Mouse (Mus musculus) embryo, embryonic 10 days (tissue): ENCODE measurements around the gene Kdm7a.
A peak's percentile ranks its signal among the peaks of the same experiment; 100 is the strongest.

Source experiments
- DNase-seq: peaks from one replicate; pipeline ENCODE4 v3.0.0-alpha.2; 2015; ENCODE audit warnings: low spot score

Gene Kdm7a

DNA sequence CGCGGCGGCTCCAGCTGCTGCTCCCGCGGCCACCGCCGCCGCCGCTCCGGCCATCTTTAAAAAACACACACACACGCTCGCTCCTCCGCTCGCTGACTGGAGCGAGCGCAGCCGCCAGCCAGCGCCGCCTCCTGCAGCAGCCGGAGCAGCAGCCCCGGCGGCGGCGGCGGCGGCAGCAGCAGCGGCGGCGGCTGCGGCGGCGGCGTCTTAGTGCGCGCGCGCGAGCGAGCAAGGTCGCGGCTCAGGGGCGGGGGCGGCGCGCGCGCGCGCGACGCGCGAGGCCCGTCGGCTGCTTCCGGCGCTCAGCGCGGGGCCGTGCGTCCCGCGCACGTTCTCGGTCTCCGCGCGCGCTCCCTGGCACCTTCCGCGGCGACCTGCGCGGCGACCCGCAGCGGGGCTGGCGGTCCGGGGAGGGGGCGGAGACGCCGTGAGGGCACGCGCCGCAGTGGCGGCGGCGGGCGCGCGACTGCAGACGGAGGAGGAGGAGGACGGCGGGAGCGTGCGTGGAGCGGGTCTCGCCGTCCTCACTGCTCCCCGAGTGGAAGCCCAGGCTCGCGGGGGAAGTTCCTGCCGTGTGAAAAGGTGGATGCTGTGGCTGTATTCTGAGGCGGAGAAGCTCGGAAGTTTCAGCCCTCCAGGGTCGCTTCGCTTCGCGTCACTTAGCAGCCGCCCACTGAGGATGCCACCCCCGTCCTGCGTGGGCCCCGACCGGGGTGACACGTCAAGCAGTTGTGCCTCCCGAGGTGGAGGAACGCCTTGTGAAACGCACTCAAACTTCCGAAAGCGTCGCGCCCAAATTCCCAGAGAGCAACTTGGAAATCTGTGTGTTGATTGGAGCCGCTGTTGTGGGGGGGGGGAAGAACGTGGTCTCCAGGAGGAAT, at the start of gene Kdm7a:
Kdm7a (minus strand) TSS at position 209 of the 881 bp plus-strand sequence.
- DNase-seq: peak; percentile 87

DNA sequence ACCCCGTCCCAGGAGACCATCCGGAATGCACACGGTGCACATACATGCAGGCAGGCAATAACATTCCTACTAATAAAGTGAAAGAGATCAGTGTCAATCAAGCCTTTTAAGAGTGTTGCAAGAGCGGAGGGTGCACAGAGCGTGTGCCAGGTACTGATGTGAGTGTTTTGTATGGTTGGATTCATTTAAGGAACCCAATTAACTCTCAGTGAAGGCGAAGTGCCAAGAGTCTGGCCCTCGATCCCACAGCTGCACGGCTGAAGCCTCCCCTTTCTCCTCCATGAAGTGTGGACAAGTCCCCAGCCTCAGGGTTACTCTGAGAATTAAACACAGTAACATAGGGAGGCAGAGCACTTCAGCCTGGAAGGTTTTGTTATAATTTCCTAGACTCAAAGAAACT, 48.7 kb upstream of the Kdm7a start:
- no peak for DNase-seq

DNA sequence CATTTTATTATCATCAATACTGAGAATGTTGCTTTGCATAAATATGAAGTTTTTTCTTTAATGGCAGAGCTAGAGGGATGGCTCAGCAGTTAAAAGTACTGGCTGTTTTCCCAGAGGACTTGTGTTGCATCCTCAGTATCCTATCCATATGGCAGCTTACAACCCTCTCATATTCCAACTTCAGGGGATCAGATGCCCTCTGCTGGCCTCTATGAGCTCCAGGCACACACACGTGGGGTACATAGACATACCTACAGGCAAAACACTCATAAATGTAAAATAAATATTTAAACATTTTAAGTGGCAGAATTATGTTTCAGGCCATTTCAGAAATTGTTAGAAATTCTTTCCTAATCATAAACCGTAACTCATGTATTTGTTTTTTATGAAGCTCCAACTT, 43.5 kb upstream of the Kdm7a start:
- DNase-seq: no peak

DNA sequence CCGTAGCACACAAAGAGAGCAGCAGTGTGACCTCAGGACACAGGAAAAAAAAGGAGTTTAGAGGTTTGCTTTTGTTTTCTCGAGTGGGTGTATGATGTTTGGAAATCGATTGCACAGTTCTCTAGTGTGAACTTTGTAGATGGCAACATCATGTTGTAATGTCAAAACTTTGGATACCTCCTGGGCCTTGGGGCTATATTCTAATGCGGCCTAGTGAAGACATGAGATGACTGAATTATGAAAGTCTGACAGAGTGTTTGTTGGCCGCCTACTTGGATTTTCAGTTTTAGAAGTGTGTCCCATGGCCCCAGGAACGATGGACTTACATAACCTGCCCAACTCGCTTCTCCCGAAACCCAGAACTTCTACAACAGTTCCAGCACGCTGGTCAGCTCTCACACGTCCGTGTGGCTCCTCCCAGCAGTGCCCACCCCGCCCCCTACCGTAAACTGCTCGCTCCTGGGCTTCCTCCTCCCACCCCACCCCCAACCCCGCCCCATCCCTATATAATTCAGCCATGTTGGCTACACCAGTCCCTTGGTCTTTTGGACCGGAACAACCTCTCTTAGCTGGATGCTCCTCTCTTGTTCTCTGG, 42.7 kb upstream of the Kdm7a start:
- DNase-seq: peak; percentile 45

DNA sequence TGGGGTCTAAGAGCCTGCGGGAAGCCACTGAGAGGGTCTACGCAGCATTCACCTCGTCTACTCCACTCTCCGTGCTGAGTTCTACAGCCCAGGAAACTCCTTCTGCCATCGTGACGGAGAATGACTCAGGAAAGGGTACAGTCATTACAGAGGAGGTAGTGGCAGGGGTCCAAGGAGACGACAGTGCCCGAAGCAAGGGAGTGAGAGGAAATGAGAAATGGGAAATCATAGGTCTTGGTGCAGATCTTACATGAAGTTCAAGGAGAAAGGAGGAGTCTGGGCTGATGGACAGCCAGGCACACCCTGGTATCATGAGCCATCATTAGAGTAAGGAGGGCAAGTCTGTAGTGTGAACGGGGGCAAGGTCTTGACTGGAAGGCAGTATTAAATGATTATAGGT, 37.5 kb upstream of the Kdm7a start:
- no peak for DNase-seq

DNA sequence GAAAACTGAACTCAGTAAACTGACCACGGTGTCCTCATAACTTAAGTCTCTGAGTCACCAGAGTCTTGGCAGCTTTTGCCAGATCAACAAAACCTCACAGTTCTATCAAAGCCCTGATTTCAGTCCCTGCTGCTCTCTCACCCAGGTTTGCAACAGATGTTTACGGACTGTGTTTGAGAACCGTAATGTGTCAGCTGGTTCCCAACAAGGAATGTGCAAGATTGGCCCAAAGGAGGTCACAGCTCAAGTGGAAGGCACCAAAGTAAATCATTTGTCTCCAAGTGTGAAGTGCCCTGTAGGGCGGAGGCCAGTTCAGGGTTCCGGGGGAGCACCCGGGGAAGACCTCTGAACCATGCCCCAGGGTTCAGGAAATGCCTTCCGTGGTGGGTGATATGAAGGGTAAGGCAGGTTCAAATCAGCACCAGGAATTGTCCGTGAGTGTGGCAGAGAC, 36.9 kb upstream of the Kdm7a start:
- no peak for DNase-seq

DNA sequence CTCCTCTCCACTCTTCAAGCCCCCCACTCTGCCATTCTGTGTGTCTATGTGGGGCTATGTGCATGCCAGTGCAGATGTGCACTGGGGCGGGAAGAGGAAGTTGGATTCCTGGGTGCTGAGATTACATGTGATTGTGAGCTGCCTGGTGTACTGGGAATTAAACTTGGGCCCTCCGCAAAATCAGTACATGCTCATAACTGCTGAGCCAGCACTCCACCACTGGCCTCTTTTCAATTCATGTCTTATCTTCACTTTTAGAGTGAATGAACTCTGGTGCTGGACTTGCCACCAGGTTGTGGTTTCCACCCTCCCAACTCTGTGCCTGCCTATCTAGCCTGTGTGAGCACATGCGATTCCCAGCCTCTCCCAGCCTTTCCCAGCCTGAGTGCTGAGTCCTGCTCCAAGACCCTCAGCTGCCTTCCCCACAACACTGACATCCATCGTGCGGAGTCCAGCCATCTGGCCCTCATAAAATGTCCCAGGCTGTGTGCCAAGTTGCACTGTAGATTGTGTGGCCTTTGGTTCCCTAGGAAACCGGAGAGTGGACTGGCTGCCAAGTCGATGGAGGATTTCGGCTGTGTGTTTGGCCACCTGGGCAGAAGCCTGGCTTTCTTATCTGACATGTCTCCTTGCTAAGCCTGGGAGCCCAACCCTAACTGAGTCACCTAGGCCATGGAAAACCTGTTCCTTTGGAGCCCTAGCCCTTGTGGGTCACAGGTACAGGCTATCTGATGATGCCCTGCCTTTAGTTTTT, 36.3 kb upstream of the Kdm7a start:
- peak; percentile 32 for DNase-seq

DNA sequence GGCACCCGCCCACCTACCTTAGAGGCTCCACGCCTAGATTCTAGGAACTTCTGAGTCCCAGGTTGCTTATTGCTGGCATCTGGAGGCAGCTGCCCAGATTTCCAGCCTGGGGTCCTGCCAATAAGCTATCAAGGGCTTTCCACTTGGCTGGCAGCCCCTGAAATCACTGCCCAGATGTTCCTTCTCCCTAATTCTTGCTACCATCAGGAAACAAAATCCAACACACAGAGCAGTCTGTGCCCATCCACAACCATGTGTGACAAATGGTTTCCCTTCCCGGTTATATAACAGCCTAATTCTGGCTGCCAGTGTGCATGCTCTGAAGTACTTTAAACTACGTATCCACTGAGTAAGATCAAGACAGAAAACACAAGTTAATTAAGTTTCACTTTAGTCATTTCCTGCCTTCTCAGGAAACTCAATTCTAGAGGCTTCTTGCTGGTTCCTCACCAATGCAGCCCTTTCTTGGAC, 34.9 kb upstream of the Kdm7a start:
- DNase-seq: no peak

DNA sequence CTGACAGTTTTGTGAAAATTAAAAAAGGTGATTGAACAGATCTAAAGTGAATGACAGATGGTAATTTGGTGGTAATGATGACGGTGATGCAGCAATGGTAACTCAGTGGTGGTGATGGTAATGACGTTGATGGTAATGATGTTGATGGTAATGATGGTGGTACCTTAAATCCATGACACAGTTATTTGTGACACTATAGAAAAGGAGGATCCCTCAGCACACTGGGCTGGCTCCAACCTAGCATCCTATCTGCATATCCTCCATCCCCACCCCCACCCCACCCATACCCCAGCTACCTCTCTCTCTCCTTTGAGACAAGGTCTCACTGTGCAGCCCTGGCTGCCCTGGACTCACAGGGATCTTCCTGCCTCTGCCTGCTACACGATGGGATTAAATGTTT, 34.4 kb upstream of the Kdm7a start:
- DNase-seq: no peak

DNA sequence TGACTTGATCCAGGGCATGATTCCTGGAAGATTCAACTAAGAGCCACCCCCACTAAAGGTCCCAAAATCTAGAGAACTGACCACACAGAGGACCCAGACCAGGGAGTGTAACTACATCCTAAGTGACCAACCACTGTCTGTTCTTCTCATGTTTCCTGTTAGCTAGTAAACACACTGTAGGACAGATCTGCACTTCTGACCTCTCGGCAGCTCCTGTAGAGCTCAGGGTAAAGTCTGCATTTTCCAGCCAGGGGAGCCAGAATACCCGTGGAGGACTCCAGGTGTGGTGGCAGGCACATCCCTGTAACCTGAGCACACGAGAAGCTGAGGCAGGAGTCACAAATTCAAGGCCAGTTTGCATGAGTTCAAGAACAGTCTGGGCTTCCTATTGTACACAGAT, 31.3 kb upstream of the Kdm7a start:
- DNase-seq: no peak

DNA sequence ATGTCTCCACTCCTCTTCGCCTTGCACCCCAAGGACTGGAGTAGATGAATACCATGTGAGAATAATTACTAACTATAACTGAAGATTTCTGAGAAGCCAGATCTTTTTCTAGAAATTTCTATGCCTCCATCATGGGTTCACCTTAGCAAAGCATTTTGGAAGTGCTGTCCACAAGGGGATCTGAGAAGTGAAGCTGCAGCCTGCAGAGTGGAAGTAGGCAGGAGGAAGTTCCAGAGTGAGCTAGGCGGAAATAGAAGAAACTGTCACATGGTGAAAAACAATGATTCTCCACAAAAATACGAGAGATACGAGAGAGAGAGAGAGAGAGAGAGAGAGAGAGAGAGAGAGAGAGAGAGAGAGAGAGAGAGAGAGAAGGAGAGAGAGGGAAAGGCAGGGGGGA, 26.0 kb upstream of the Kdm7a start:
- DNase-seq: no peak

DNA sequence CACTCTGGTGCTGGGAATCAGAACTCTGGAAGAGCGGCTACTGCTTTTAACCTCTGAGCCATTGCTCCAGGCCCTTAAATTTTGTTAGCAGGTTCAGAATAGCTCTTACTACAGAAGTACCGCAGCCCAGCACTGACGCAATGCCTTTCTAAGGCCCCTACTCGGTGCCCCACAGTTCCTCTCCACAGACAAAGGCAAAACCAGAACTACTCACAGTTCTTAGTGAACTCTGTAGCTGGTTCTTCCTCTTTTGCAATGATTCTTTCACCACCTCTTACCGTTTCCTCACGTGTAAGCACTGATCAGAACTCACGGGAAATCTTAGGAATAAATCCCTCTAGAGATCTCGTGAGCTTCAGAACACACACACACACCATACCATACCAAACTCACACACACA, 24.1 kb upstream of the Kdm7a start:
- no peak for DNase-seq

DNA sequence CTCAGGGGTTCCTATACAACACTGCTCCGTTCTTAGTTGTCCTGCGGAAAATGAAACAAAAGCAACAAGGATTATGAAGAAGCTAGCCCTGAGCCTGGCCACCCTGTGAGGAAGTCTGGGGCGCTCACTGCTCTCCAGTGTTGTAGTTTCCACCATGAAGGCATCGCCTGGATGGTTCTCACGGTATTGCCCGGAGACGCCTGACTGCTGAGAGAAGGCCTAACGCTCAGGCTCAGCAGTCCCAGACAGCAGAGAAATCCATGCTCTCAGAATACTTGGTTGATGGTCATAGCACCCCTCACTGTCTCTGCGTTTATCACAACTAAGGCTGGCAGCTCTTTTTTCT, 20.0 kb upstream of the Kdm7a start:
- DNase-seq: peak; percentile 17

DNA sequence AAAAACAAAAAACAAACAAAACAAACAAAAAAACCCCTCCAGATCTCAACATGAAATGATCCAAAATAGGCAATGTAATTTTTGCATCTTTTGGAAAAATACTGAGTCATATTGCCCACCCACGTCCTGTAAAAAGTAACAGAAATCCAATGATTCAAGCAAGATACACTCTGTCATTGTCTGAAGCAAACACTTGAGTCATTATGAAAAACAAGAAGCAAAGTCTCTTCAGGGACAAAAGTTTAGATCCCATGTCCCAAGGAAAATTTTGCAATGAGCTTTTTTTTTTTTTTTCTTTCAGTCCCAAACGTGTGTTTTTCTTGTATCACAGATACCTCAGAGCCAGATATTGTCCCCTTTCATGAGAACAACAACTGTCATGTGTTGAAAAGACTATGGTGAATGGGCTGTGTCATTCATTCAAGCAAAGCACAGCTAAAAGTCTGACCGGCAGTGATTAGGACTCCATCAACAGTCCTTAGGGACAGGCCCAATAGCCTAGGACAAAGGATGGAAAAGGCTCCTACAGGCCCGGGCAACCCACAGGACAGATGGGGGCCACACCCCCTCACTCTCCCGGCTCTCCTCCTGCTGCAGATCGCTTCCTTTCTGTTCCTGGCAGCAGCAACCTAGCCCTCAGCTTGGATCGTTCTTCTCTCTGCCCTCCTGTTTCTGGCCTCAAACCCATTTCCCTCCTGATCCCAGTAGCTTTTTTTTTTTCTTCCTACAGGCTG, 19.5 kb upstream of the Kdm7a start:
- DNase-seq: peak; percentile 66

DNA sequence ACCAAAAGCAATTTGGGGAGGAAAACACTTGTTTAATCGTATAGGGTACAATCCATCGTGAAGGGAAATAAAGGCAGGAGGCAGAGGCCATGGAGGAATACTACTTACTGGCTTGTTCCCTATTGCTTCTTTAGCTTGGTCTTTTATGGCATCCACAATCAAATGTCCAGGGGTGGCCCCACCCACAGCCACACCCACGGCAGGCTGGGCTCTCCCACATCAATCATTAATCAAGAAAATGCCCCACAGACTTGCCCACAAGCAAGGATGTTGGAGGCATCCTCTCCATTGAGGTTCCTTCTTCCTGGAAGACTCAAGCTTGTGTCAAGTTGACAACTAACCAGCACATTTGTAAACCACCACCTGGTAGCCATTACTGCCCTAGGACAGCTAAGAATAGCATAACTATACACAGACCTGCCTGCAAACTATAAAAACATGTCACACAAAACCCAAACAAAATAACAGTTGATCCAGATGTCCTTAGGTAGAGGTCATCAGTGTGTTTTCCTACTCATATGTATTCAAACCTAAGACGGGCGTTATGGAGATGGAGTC, 16.8 kb upstream of the Kdm7a start:
- no peak for DNase-seq

DNA sequence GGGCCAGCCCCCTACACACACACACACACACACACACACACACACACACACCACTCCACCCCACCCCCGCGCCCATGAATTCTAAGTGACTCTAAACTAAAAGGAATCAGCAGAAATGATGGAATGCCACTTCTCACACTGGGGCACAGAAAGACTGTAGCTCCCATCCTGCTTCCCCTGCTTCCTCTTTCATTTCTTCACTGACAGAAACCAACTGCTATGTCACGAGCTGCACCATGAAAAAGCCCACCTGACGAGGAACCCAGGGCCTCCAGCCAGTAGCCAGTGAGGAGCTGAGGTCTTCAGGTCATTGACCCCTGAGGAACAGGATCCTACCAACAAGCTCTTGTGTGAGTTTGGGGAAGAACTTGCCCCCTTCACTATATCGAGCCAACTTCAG, 15.9 kb upstream of the Kdm7a start:
- DNase-seq: no peak

DNA sequence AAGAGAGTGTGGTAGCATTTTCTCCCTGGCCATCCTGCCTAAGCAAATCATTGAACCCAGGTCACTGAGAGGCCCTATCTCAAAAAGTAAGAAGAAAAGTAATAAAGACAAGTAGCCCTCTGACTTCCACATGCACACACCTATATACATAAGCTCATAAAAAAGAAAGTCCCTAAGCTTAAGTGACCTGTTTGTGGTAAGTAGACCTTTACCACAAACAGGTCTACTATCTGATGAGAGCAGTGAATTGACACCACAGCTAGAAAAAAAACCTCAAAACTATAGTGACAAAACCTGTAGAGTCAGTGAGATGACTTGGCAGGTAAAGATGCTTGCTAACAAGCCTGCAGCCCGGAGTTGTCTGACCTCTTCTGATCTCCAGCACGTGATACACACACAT, 11.4 kb upstream of the Kdm7a start:
- DNase-seq: no peak

DNA sequence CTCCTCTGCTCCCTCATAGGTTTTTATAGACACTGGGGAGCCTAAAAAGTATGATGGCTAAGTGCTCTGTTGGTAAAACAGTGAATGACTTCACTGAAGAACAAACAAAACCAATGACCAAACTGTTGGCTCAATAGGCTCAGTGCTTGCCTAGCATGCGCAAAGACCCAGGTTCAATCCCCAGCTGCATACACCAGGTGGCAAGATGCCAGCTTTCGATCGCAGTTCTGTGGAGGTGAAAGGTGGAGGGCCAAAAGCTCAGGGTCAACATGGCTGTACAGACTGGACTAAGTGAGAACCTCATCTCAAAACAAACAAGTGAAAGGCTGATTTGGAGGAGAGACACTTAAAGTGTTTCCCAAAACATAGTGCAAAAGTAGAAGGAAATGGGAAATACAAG, 10.5 kb upstream of the Kdm7a start:
- DNase-seq: no peak

DNA sequence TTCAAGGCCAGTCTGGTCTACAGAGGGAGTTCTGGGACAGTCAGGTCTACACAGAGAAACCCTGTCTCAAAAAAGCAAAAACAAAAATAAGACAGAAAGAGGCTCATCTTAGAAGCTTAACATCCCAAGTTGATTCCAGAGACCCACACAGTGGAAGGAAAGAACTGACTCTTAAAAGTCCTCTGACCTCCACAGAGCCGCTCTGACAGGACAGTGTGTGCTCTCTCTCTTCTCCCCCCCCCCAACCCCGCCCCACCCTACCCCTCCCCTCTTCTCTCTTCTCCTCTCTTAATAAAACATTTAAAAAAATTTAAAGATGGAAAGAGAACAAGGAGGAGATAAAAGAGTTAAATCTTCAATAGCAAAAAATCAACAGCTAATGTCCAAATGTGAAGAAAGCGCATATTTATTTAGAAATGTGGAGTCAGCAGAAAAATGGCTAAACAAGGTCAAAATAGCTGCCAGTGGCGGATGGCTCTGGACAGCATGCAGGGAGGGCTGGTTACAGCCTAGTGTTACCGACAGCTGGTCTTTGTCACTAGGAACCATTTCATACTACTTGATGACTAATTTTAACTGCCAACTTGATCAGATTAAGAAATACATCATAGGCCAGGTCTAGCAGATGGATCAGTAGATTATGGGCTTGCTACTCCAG, 8.5 kb upstream of the Kdm7a start:
- no peak for DNase-seq

DNA sequence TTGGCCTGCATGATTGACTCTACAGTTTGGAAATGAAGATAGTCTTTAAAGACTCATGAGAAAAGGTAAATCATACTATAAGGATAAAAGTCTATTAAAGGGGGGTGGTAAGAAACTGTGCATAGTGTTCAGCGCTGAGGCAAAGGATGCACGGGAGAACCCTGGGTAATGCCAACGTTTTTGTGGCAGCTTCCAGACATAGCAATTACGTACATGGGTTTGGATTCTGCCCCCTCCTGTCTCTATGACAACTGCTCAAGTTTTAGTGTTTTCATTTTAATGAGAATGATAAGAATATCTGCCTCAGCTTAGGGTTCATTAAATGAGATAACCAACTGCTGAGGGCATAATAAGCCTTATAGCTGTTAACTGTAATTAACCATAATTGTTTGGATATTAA, 3.1 kb upstream of the Kdm7a start:
- DNase-seq: no peak

DNA sequence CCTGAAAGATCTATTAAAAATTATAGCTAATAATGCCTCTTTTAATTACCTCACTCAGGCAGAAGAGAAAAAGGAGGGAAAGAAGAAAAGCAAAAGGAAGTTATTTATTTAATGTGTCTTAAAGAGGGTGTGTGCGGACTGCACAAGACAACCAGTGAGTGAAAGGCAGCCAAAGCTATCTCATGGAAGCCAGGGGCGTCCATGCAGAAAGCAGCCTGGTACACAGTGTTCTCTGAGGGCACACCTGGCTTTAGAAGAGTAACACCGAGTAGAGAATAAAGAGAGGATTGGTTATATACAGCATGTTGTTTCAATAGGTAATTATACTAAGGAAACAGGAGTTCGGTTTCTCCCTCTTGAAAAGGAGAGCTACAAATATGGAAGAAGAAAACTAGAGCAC, 1.6 kb upstream of the Kdm7a start:
- DNase-seq: no peak
